Mouse (Mus musculus) kidney, adult 8-10 months (tissue): ENCODE results near the gene Gm21679.
"Not testable (repeated sequence)": the region's sequence is repeated elsewhere in the genome, so short reads cannot be mapped to it uniquely, and the experiment has no call there.

ENCODE experiments used
- DNase-seq, 2 experiments: peaks; one replicate each; pipeline ENCODE4 v3.0.0; 2022

The Gm21679 gene

GRCm38 (mm10) chrY:29683270-29683669, at the start of gene Gm21679:
Gene Gm21679 (minus strand): TSS chrY:29683370.
- not testable (repeated sequence) for DNase-seq
